Mouse (Mus musculus) left cerebral cortex, postnatal 25 days (tissue): ENCODE measurements at regions not wholly inside any gene's neighbourhood (a gene's known extent, or its start where the extent isn't known, plus 50 kb on each side); places are given as distances from the start of the nearest gene placed in this dataset.
A peak's percentile ranks its signal among the peaks of the same experiment; 100 is the strongest.

ENCODE experiments used
- DNase-seq, 2 experiments: peaks; one replicate each; pipeline ENCODE4 v3.0.0; 2022; ENCODE audit warnings: low spot score in 2 of 2, mixed read lengths in 1 of 2
- intact Hi-C: fragments of 180-260 bp; cut with DNase I; formaldehyde crosslinking; loops from one replicate; pipeline ENCODE4 v1.15.1; 2025
- microRNA-seq, 2 experiments: library from miRNA; unstranded; fragments of <30 nt; microRNA quantifications; one replicate each; pipeline ENCODE4 v1.2.0; 2022

GRCm38 (mm10) chr13:107100852-107101325, 79.0 kb upstream of the Kif2a start:
- DNase-seq, result no peak
- intact Hi-C loops, result loop anchor here (5.0 kb wide), 2 partner anchors 79 to 164 kb away; partner anchors contain the start of genes Ipo11 and Kif2a

GRCm38 (mm10) chr13:107100116-107100515, 78.2 kb upstream of the Kif2a start:
- intact Hi-C loops, result loop anchor here (5.0 kb wide), 2 partner anchors 78 to 163 kb away; partner anchors contain the start of genes Ipo11 and Kif2a
- no peak for DNase-seq

- DNase-seq, result no peak
- intact Hi-C loops, result no loop called here
Observed at GRCm38 (mm10) chr13:107097005-107097404, 75.1 kb upstream of the Kif2a start.

GRCm38 (mm10) chr13:107094976-107095716, 73.2 kb upstream of the Kif2a start:
- intact Hi-C loops, result no loop called here
- no peak for DNase-seq

DNA sequence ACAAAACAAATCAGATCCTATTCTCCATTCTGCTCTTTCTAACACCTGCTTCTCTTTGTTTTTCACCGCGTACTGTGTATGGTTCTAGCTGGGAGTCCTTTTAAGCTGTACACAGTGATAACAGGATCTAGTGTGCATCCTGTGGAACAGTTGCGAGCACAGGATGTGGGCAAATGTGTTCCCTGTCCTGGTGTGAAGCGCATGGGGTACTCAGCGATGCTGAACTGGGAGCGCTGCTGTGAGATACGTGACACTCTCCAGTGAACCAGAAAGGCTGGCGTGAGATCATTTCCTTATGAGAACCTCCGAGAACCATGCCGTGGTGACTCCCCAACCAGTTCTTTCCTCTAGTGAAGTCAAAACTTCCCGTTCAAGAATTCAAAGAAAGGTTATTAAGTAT, 72.6 kb upstream of the Kif2a start:
- DNase-seq, result no peak
- intact Hi-C loops, result no loop called here

GRCm38 (mm10) chr13:107093683-107094082, 71.8 kb upstream of the Kif2a start:
- no peak for DNase-seq
- intact Hi-C loops, result no loop called here

DNA sequence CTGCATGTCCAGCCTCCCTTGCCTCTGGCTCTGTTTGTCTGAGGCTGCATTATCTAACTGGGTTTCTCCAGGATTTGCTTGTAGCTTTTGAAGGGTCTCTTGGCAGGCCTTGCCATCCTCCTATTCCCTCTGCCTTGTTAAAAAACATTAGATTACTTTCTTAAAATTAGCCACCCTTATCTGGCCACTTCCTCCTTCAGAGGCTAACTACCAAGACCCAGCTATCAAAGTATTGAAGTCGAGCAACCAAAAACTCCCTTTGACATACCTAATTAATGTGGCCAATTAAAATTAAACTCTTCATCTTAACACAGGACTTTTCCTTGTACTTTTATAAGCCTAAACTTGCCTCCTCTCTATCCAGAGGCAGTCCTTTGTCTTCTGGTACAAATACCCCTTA, 66.3 kb upstream of the Kif2a start:
- DNase-seq, result no peak
- intact Hi-C loops, result no loop called here

DNA sequence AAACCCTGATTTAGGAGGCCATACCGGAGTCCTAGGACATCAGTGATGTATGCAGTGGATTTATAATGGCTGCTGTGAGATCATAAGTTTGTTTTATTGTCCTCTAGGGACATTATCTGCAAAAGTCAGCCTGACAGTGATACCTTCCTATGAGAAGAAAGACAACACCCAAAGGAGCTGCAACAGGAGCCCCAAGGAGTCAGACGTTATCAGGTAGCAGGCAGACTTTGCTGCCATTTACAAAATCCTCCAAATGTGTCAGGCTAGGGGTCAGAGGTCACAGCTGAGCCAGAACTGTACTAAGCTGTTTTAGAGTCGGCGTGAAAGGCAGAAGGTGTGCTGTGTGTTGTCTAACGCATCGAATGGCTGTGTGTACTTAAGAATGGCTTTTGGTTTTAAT, 65.4 kb upstream of the Kif2a start:
- intact Hi-C loops, result no loop called here
- DNase-seq, result no peak

- DNase-seq, result no peak
- intact Hi-C loops, result no loop called here
Observed at GRCm38 (mm10) chr13:107078085-107078484, 56.2 kb upstream of the Kif2a start.

DNA sequence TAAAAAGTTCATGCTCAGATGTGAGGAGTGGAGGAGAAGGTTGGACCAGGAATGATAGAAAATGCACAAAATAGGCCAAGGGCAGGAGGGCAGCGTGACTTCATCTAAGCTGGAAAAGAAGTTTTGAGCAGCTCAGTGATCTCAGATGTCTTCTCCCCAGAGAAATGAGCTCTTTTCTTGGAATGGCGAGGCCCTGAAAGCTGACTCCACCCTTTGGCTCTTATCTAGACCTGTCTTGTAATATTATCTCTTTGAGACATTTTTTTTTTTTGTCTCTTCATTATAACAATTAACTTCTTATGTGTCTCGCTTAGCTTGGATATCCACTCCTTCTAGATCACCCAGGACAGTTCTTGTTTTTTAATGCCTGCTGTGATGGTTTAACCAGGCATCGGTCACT, 53.0 kb upstream of the Kif2a start:
- intact Hi-C loops, result no loop called here
- no peak for DNase-seq

DNA sequence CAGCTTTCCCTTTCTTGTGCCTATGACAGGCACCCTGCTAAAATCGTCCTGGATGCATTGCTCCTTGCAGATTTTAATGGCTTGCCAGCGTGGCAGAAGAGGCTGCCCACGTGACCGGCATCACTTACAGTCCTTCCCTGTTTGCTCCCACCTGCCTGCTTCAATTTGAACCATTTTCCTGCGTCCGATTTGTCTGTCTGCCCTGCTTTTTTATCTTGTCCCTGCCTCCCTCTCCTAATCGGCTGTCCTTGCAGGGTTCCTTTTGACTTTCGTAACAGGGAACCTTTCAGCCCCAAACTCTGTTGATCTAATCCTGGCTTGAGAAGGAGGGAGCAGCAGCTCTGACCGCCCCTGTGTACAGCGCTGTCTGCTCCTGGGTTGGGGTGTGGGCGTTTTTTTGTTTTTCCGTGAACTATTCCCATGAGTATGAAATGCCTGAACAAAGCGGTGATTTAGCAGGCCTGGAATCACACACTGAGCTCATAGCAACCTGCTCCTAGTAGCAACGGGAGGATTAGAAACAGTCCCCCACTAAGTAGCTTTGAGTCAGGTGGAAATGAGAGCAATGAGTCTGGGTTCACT, 51.2 kb upstream of the Kif2a start:
- intact Hi-C loops, result no loop called here
- DNase-seq, result peak; percentile 31 to 50

- peak in 1 of 2 experiments; percentile 14 for DNase-seq
- intact Hi-C loops, result no loop called here
Observed at GRCm38 (mm10) chr13:107072345-107073038, 50.6 kb upstream of the Kif2a start.

Small RNA genes in the stretch of these regions (microRNA-seq; reads per million reads assigned to microRNA genes)
- 0 reads per million in 2 experiments for gene Gm22118
